Mouse (Mus musculus) heart, adult 18-20 months (tissue): ENCODE data around the gene Gm16503. TPM values are rescaled to one million over a fixed set of nuclear protein-coding genes. Genes with fewer than 3 reads are reported as not detected.

Source experiments
- total RNA-seq, 2 experiments: library from RNA; stranded (reverse); gene quantifications; 2 replicates each; pipeline ENCODE4 v1.2.3; 2021

Gm16503 gene
- total RNA-seq, 2 experiments from 2014 or later = 0.13 TPM; not detected in 1

Other genes with a start within 250 kb of the Gm16503 start
- gene Zfp988, start 234.5 kb upstream of the Gm16503 start, total RNA-seq = not detected
- 1 to 10 TPM in 1 of 2 experiments, under 1 TPM in 1; 0.22 to 1.0 TPM for gene Zfp978, start 178.9 kb upstream of the Gm16503 start, total RNA-seq
- 10 to 100 TPM in 1 of 2 experiments, 1 to 10 TPM in 1; 8.7 to 10.3 TPM for gene Zfp982, start 47.8 kb upstream of the Gm16503 start, total RNA-seq
- gene Zfp985, start 13.1 kb downstream of the Gm16503 start, total RNA-seq = under 1 TPM; 0.26 to 0.67 TPM
- gene Zfp979, start 102.3 kb downstream of the Gm16503 start, total RNA-seq = 1 to 10 TPM; 2.3 to 2.5 TPM
- gene Zfp534, start 162.3 kb downstream of the Gm16503 start, total RNA-seq = not detected